Mouse (Mus musculus) adrenal gland, postnatal 10 days (tissue): ENCODE data around the gene Ifna5. TPM values are rescaled to one million over a fixed set of nuclear protein-coding genes. Genes with fewer than 3 reads are reported as not detected.
A peak's percentile ranks its signal among the peaks of the same experiment; 100 is the strongest.
"Not testable (repeated sequence)": the region's sequence is repeated elsewhere in the genome, so short reads cannot be mapped to it uniquely, and the experiment has no call there.

Source experiments
- DNase-seq: peaks from one replicate; pipeline ENCODE4 v3.0.0; 2021; ENCODE audit warnings: mixed read lengths
- long read RNA-seq, 2 experiments: library from polyadenylated mRNA; stranded (forward); transcript quantifications; one replicate each; pipeline ENCODE4 v2.0.0; 2021
- total RNA-seq, 2 experiments: library from RNA; stranded (reverse); gene quantifications; 2 replicates each; pipeline ENCODE4 v1.2.3; 2021

Ifna5 gene
- total RNA-seq = not detected
- long read RNA-seq, experiment 1 = 0 reads
- long read RNA-seq, experiment 2 = 0 reads

DNA sequence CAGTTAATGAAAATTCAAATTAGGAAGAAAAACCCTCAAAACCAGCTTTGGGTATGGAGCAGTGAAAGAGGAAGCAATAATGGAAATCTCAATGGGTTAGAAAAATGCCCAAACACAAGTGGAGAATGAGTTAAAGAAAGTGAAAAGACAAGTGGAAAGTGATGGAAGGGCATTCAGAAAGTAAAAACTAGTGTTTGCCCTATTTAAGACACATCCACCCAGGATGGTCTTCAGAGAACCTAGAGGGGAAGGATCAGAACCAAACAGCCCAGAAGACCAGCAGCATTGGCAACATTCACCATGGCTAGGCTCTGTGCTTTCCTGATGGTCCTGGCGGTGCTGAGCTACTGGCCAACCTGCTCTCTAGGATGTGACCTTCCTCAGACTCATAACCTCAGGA, at the start of gene Ifna5:
Gene Ifna5, plus strand, starts transcription at position 301 of the 400 bp plus-strand sequence.
- DNase-seq = not testable (repeated sequence)

DNA sequence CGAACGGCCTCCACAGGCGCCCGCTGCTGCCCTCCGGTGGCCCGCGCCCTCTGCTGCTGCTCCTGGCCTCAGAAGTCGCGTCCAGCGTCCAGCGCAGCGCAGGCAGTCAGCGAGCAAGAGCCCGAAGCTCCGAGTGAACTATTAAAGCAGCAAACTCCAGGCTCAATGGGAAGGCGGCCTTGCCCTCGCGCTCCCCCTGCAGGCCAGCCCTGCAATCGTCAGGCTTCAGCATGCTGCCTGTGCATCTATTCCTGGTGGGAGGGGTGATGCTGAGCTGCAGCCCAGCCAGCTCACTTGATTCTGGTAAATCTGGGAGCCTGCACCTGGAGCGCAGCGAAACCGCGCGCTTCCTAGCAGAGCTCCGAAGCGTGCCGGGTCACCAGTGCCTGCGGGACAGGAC, 46.9 kb upstream of the Ifna5 start, which contains the start of gene Gm13277:
Gene Gm13277, plus strand, starts transcription at position 231 of the 400 bp plus-strand sequence.
- peak; percentile 75 for DNase-seq

DNA sequence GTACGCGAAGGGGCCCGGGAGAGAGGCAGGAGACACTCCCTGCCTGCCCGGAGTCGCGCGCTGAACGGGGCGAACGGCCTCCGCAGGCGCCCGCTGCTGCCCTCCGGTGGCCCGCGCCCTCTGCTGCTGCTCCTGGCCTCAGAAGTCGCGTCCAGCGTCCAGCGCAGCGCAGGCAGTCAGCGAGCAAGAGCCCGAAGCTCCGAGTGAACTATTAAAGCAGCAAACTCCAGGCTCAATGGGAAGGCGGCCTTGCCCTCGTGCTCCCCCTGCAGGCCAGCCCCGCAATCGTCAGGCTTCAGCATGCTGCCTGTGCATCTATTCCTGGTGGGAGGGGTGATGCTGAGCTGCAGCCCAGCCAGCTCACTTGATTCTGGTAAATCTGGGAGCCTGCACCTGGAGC, 44.1 kb upstream of the Ifna5 start, which contains the start of gene Gm13278:
Gene Gm13278, plus strand, starts transcription at position 301 of the 400 bp plus-strand sequence.
- DNase-seq = not testable (repeated sequence)

DNA sequence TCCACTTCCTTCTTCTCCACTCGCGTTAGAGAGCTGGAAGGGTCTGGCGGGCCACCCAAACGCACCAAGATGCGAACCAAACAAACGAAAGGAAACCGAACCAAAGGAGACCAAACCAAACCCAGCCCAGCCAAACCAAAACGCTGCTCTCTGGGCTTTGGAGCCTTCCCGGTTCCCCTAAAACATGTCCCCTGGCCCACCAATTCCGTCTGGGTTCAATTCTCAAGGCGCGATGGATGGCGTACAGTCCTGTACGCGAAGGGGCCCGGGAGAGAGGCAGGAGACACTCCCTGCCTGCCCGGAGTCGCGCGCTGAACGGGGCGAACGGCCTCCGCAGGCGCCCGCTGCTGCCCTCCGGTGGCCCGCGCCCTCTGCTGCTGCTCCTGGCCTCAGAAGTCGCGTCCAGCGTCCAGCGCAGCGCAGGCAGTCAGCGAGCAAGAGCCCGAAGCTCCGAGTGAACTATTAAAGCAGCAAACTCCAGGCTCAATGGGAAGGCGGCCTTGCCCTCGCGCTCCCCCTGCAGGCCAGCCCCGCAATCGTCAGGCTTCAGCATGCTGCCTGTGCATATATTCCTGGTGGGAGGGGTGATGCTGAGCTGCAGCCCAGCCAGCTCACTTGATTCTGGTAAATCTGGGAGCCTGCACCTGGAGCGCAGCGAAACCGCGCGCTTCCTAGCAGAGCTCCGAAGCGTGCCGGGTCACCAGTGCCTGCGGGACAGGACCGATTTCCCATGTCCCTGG, 41.2 kb upstream of the Ifna5 start, which contains the start of gene Gm13275:
Gene Gm13275, plus strand, starts transcription at position 552 of the 740 bp plus-strand sequence.
- peak; percentile 29 for DNase-seq

DNA sequence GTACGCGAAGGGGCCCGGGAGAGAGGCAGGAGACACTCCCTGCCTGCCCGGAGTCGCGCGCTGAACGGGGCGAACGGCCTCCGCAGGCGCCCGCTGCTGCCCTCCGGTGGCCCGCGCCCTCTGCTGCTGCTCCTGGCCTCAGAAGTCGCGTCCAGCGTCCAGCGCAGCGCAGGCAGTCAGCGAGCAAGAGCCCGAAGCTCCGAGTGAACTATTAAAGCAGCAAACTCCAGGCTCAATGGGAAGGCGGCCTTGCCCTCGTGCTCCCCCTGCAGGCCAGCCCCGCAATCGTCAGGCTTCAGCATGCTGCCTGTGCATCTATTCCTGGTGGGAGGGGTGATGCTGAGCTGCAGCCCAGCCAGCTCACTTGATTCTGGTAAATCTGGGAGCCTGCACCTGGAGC, 38.2 kb upstream of the Ifna5 start, which contains the start of gene Gm13279:
Gene Gm13279, plus strand, starts transcription at position 301 of the 400 bp plus-strand sequence.
- not testable (repeated sequence) for DNase-seq

DNA sequence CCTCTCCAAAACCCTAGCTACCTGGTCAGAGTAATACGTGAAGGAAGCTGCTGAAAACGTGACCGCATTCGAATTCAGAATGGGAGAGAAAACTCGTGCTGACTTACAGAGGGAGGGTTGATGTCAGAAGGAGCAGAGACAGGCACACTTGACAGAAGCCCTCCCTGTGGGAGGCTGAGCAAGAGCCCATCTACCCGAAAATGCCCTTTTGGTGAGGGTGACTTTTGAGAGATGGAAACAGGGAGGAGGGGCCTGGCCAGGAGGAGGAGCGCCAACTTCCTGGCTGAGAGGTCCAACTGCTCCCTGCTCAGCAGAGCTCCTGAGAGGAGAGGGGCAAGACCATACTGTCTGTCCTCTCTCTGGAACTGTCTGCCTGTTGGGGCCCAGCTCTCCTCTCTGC, 36.0 kb upstream of the Ifna5 start, which contains the start of gene Gm13285:
Gene Gm13285, plus strand, starts transcription at position 301 of the 400 bp plus-strand sequence.
- not testable (repeated sequence) for DNase-seq

DNA sequence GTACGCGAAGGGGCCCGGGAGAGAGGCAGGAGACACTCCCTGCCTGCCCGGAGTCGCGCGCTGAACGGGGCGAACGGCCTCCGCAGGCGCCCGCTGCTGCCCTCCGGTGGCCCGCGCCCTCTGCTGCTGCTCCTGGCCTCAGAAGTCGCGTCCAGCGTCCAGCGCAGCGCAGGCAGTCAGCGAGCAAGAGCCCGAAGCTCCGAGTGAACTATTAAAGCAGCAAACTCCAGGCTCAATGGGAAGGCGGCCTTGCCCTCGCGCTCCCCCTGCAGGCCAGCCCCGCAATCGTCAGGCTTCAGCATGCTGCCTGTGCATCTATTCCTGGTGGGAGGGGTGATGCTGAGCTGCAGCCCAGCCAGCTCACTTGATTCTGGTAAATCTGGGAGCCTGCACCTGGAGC, 32.4 kb upstream of the Ifna5 start, which contains the start of gene Gm13287:
Gene Gm13287, plus strand, starts transcription at position 301 of the 400 bp plus-strand sequence.
- not testable (repeated sequence) for DNase-seq

DNA sequence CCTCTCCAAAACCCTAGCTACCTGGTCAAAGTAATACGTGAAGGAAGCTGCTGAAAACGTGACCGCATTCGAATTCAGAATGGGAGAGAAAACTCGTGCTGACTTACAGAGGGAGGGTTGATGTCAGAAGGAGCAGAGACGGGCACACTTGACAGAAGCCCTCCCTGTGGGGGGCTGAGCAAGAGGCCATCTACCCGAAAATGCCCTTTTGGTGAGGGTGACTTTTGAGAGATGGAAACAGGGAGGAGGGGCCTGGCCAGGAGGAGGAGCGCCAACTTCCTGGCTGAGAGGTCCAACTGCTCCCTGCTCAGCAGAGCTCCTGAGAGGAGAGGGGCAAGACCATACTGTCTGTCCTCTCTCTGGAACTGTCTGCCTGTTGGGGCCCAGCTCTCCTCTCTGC, 30.1 kb upstream of the Ifna5 start, which contains the start of gene Gm13288:
Gene Gm13288, plus strand, starts transcription at position 301 of the 400 bp plus-strand sequence.
- not testable (repeated sequence) for DNase-seq

DNA sequence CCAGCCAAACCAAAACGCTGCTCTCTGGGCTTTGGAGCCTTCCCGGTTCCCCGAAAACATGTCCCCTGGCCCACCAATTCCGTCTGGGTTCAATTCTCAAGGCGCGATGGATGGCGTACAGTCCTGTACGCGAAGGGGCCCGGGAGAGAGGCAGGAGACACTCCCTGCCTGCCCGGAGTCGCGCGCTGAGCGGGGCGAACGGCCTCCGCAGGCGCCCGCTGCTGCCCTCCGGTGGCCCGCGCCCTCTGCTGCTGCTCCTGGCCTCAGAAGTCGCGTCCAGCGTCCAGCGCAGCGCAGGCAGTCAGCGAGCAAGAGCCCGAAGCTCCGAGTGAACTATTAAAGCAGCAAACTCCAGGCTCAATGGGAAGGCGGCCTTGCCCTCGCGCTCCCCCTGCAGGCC, 29.6 kb upstream of the Ifna5 start:
- peak; percentile 40 for DNase-seq

DNA sequence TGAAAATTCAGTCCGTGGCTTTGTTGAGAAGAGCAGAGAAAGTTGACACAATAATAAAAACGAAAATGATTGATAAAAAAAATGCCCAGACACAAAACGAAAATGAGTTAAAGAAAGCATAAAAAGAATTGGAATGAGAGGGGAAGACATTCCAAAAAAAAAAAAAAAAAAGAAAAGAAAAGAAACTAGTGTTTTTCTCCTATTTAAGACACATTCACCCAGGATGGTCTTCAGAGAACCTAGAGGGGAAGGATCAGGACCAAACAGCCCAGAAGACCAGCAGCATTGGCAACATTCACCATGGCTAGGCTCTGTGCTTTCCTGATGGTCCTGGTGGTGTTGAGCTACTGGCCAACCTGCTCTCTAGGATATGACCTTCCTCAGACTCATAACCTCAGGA, 19.4 kb upstream of the Ifna5 start, which contains the start of gene Ifna7:
Gene Ifna7, plus strand, starts transcription at position 301 of the 400 bp plus-strand sequence.
- no peak for DNase-seq

DNA sequence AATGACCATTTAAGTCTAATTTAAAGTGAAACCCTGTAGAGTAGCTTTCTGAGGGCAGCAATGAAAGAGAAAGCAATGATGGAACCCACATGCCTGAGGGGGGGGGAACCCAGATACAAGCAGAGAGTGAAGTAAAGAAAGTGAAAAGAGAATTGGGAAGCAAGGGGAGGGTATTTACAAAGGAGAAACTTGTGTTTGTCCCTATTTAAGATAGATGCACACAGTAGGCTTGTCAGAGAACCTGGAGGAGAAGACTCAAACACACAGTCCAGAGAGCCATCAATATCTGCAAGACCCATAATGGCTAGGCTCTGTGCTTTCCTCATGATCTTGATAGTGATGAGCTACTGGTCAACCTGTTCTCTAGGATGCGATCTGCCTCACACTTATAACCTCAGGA, 15.7 kb upstream of the Ifna5 start, which contains the start of gene Ifna11:
Gene Ifna11, plus strand, starts transcription at position 301 of the 400 bp plus-strand sequence.
- DNase-seq = no peak

DNA sequence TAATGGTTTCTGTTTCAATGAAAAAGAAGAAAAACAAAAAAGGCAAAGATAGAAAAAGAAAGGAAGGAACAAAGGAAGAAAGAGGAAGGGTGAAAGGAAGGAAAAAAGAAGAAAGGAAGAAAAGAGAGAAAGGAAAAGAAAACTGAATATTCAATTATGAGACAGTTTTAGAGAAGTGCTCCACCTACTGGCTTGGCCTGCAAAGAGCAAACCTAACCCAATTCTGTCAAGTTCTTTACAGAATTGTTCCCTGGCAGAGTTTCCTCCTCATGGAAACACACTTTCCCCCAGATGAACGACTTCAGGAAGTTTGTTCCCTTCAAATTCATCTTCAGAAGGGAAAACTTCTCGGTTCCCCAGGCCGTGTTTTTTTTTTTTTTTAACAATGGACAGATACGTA, 12.3 kb upstream of the Ifna5 start:
- peak; percentile 19 for DNase-seq

DNA sequence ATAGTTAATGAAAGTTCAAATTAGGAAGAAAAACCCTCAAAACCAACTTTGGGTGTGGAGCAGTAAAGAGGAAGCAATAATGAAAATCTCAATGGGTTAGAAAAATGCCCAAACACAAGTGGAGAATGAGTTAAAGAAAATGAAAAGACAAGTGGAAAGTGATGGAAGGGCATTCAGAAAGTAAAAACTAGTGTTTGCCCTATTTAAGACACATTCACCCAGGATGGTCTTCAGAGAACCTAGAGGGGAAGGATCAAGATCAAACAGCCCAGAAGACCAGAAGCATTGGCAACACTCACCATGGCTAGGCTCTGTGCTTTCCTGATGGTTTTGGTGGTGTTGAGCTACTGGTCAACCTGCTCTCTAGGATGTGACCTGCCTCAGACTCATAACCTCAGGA, 8.2 kb upstream of the Ifna5 start, which contains the start of gene Ifna6:
Gene Ifna6, plus strand, starts transcription at position 301 of the 400 bp plus-strand sequence.
- DNase-seq = not testable (repeated sequence)

DNA sequence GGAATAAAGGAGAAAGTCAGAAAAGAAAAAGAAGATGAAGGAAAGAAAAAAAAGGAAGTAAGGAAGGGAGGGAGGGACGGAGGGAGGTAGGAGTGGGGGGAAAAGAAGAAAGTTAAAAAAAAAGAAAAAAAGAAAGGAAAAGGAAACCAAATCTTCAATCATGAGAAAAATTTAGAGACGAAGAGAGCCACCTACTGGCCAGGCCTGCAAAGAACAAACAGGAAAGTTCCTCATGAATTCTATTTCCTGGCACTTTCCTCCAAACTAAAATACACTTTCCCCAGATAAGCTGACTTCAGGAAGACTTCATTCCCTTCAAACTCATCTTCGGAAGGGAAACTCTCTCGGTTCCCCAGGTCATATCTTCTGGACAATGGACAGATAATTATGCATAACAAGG, 4.8 kb upstream of the Ifna5 start:
- peak; percentile 28 for DNase-seq

DNA sequence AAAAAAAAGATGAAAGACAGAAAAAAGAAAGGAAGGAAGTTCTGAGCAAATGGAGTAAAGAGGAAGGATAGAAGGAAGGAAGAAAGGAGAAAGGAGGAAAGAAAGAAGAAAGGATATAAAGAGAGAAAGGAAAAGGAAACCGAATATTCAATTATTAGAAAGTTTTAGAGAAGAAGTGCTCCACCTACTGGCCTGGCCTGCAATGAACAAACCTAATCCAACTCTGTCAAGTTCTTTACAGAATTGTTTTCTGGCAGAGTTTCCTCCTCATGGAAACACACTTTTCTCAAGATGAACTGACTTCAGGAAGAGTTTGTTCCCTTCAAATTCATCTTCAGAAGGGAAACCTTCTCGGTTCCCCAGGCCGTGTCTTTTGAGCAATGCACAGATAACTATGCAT, 3.5 kb downstream of the Ifna5 start:
- peak; percentile 4 for DNase-seq

DNA sequence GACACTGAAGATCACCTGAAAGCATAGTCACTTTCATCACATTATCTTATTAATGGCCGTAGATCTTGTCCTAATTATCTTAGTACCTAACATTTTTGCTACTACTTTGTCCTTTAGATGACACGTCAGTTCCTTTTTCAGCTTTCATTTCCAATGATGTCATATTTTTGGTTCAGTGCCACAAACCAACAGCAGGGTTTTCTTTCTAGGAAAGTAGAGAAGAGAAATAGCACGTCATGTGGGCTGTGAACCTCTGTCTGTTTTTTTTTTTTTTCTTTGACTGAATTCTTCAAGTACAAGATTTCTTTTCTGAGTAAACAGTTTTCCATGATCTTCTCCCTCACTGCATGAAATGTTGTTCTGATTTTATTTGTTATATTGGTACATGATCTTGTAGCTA, 4.7 kb downstream of the Ifna5 start:
- no peak for DNase-seq

DNA sequence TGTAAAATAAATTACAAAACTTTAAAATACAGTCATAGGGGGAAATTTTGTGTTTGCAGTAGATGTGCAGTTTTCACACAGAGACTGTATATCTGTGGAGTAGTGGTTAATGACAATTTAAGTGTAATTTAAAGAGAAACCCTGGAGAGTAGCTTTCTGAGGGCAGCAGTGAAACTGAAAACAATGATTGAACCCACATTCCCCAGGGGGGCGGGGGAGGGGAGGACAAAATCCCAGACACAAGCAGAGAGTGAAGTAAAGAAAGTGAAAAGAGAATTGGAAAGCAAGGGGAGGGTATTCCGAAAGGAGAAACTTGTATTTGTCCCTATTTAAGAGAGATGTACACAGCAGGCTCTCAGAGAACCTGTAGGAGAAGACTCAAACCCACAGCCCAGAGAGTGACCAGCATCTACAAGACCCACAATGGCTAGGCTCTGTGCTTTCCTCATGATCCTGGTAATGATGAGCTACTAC, 6.2 kb downstream of the Ifna5 start, which contains the start of gene Ifna4:
Gene Ifna4, plus strand, starts transcription at position 424 of the 474 bp plus-strand sequence.
- no peak for DNase-seq

DNA sequence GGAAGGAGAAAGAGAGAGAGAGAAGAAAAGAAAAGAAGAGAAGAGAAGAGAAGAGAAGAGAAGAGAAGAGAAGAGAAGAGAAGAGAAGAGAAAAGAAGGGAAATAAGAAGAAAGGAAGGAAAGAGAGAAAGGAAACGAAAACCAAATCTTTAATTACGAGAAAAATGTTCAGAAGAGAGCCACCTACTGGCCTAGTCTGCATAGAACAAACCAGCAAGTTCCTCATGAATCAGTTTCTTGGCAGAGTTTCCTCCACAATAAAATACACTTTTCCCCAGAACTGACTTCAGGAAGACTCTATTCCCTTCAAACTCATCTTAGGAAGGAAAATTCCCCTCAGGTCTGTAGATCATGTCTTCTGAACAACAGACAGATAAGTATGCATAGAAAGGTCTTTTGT, 10.0 kb downstream of the Ifna5 start:
- DNase-seq = no peak

DNA sequence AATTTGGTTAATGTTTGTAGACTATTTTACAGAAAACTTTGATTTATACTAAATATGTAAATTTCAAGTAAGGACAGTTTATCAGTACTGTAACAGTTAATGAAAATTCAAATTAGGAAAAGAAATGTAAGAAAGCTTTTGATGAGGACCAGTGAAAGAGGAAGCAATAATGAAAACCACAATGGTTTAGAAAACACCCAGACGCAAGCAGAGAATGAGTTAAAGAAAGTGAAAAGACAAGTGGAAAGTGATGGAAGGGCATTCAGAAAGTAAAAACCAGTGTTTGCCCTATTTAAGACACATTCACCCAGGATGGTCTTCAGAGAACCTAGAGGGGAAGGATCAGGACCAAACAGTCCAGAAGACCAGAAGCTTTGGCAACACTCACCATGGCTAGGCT, 14.4 kb downstream of the Ifna5 start, which contains the start of gene Ifna1:
Gene Ifna1, plus strand, starts transcription at position 390 of the 400 bp plus-strand sequence.
- DNase-seq = no peak

DNA sequence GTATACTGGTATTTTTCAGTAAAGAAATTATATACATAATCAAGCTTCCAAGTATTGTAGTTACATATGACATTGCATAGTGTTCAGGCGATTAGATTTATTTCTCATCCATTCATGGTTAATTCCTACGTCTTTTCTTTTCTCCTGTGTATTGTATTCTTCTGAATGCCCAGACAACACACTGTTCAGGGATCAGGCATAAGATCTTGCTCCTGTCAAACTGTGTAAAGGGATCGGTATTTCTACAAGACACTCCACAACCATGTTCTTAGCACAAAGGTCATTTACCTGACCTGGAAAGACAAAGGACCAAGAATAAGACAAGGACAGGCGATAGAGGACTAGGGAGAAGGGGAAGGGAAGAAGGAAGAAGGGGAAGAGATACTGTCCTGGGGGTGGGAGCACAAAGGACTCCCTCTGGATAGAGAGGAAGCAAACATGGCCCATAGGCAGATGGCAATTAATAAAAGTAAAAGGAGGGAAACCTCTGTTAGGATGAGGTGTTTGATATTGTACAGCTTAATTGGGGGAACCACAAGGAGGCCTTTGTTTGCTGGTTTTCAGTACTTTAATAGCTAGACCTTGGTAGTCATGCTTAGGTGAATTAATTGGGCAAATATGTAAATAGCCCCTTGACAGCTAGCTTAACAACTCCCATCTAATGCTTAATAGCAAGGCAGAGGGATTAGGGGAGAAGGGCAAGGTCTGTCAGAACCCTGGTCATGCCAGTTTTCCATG, 15.9 kb downstream of the Ifna5 start:
- DNase-seq = no peak

DNA sequence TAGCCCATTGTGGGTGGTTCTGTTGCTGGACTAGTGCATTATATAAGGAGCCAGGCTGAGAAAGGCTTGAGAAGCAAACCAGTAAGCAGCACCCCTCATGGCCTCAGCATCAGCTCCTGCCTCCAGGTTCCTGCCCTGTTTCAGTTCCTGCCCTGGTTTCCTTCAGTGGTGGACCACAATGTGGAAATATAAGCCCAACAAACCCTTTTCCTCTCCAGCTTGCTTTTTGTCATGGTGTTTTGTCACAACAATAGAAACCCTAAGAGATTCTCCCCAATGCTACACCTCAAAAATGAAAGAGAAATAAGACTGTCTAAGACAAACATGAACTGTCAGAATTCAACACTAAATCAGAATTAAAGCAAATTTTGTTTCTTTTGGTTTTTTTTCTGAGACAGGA, 23.9 kb downstream of the Ifna5 start:
- DNase-seq = no peak

DNA sequence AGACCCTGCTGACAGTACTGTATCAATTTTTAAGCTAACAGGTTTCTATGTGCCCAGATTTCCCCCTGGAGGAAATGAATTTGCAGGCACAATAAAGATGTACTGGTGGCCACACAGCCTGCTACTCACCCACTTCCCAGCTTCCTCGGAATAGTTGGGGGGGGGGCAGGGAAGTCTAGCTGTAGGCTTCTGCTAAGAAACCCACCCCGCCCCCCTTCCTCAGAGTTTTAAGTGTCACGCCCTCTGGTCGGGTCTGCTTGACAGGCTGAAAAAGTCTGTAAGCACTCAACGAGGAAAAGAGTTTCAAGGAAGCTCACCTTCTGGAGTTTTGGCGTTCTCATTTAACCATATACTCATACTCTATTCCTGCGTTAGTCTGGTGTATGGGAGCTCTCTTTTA, 28.0 kb downstream of the Ifna5 start:
- no peak for DNase-seq
